Mouse (Mus musculus) liver, postnatal 0 days (tissue): Measurements from ENCODE around the gene Uhrf1. TPM values are rescaled to one million over a fixed set of nuclear protein-coding genes. Genes with fewer than 3 reads are reported as not detected.
"Not testable (repeated sequence)": the region's sequence is repeated elsewhere in the genome, so short reads cannot be mapped to it uniquely, and the experiment has no call there.

Source experiments
- ATAC-seq: fragments of 200-750 bp; cut with Nextera tagmentation; 2 replicates; pipeline ENCODE4 v1.8.0; 2017; ENCODE audit warnings: mild to moderate bottlenecking, moderate library complexity
- DNase-seq: peaks from one replicate; pipeline ENCODE4 v3.0.0-alpha.2; 2016
- H3K27ac ChIP-seq: fragments of 300-500 bp; sonication (generic); 2 replicates; pipeline ENCODE4 v1.5.1; 2014; ENCODE audit warnings: antibody characterized with exemption, moderate library complexity, mild to moderate bottlenecking, low read depth
- H3K27me3 ChIP-seq: fragments of 300-500 bp; sonication (generic); 2 replicates; pipeline ENCODE4 v1.6.1; 2014; ENCODE audit warnings: low read length, control low read depth, mixed read lengths; ENCODE audit not compliant: insufficient read depth
- H3K36me3 ChIP-seq: fragments of 300-500 bp; sonication (generic); replicated peaks from 2 replicates; pipeline ENCODE4 v1.6.1; 2014; ENCODE audit warnings: mild to moderate bottlenecking, control low read depth, low read length, moderate library complexity, mixed read lengths; ENCODE audit not compliant: insufficient read depth
- H3K4me1 ChIP-seq: fragments of 300-500 bp; sonication (generic); 2 replicates; pipeline ENCODE4 v1.6.1; 2014; ENCODE audit warnings: antibody characterized with exemption, mild to moderate bottlenecking, control low read depth; ENCODE audit not compliant: insufficient read depth
- H3K4me2 ChIP-seq: fragments of 300-500 bp; sonication (generic); 2 replicates; pipeline ENCODE4 v1.6.1; 2014; ENCODE audit warnings: low read depth, mild to moderate bottlenecking, low read length, moderate library complexity, mixed read lengths
- H3K4me3 ChIP-seq: fragments of 300-500 bp; sonication (generic); 2 replicates; pipeline ENCODE4 v1.5.1; 2014; ENCODE audit warnings: low read depth, low read length
- H3K9ac ChIP-seq: fragments of 300-500 bp; sonication (generic); replicated peaks from 2 replicates; pipeline ENCODE4 v1.6.1; 2014; ENCODE audit warnings: mild to moderate bottlenecking, moderate library complexity
- H3K9me3 ChIP-seq: fragments of 300-500 bp; sonication (generic); 2 replicates; pipeline ENCODE4 v1.6.1; 2016; ENCODE audit warnings: mild to moderate bottlenecking, control low read depth, low read length, mixed read lengths
- CTCF ChIP-seq: sonication (generic); IDR thresholded peaks from 2 replicates; pipeline ENCODE4 v1.5.1; 2016; ENCODE audit warnings: antibody characterized with exemption, low read depth
- EP300 ChIP-seq: IDR thresholded peaks from 2 replicates; pipeline ENCODE4 v1.6.1; 2016; ENCODE audit warnings: antibody characterized with exemption, low read depth, mild to moderate bottlenecking
- WGBS: fragments of 180-500 bp; shearing (Covaris S2); extraction: QIAGEN DNeasy Blood & Tissue Kit; methylation state at CpG from one replicate; pipeline ENCODE4 v1.1.7; 2014; ENCODE audit not compliant: insufficient replicate concordance; 5-methylcytosine and 5-hydroxymethylcytosine counted together
- polyA plus RNA-seq: library from polyadenylated mRNA; unstranded; fragments of >200 nt; fragmentation: Nextera tagmentation; extraction: Ambion mirVana; gene quantifications from 2 replicates; pipeline ENCODE4 v1.2.1, GENCODE M21; 2015

Gene Uhrf1
- polyA plus RNA-seq = 37.8 and 43.5 TPM in 2 replicates

GRCm38 (mm10) chr17:56303160-56303846 is at the start of gene Uhrf1:
TSS of gene Uhrf1 (plus strand) at chr17:56303321.
- H3K9me3 ChIP-seq = no peaks in the 10 kb centered on the region
- under 1% methylated on average over 43 of the region's 43 CpGs for WGBS
- peak within 1 kb of the TSS; percentile 88 for H3K4me2 ChIP-seq
- peaks cover 45% of the 10 kb centered on the region for H3K4me1 ChIP-seq
- DNase-seq (peak; percentile 92), ATAC-seq (peak; percentile 80)
- peak within 1 kb of the TSS; percentile 62 for H3K4me3 ChIP-seq
- H3K36me3 ChIP-seq = peaks cover 24% of the 10 kb centered on the region
- peak within 1 kb of the TSS; percentile 80 for H3K27ac ChIP-seq
- TF ChIP-seq CTCF = no peak
- TF ChIP-seq EP300 = no peak
- H3K27me3 ChIP-seq = no peaks in the 10 kb centered on the region
- H3K9ac ChIP-seq = peak within 1 kb of the TSS; percentile 76

DNA sequence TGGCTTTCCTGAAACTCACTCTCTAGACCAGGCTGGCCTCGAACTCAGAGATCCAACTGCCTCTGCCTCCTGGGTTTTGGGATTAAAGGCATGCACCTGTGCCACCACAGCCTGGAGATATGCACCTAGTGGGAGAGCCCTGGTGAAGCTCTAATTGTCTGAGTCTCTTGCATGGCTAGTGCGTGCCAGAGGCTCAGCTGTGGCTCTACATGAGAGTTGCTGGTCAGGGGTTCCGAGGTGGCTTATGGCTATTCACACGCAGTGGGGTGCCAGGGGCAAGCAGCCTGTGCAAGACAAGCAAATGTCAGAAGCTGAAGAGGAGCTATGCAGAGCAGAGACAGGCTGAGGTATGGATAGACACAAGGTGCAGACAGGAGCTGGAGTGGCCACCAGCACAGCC is 48.4 kb upstream of the Uhrf1 start:
- Histone ChIP-seq H3K27ac (no peak overlapping the region), H3K4me1 (peaks cover 24% of the 10 kb centered on the region), H3K9ac (no peak overlapping the region), H3K9me3 (no peaks in the 10 kb centered on the region), H3K36me3 (peaks cover 3% of the 10 kb centered on the region), H3K27me3 (no peaks in the 10 kb centered on the region), H3K4me3 (no peak overlapping the region), H3K4me2 (no peak overlapping the region)
- DNase-seq = no peak
- no peak for TF ChIP-seq CTCF
- TF ChIP-seq EP300 = no peak
- 78% methylated on average over 4 of the region's 4 CpGs for WGBS
- ATAC-seq = no peak

GRCm38 (mm10) chr17:56255429-56255828 is 47.7 kb upstream of the Uhrf1 start:
- H3K36me3 ChIP-seq = peaks cover 10% of the 10 kb centered on the region
- no peak for TF ChIP-seq CTCF
- TF ChIP-seq EP300 = no peak
- ATAC-seq (no peak), DNase-seq (peak; percentile 41)
- H3K4me2 ChIP-seq = peak overlapping the region; percentile 87
- 0 out of 2 replicates have a peak overlapping the region, but pooled peaks have one; percentile 16 for H3K9ac ChIP-seq
- H3K27ac ChIP-seq = no peak overlapping the region
- 16% methylated on average over 9 of the region's 9 CpGs for WGBS
- H3K4me3 ChIP-seq = 0 out of 2 replicates have a peak overlapping the region, but pooled peaks have one; percentile 19
- H3K27me3 ChIP-seq = no peaks in the 10 kb centered on the region
- H3K9me3 ChIP-seq = no peaks in the 10 kb centered on the region
- H3K4me1 ChIP-seq = peaks cover 31% of the 10 kb centered on the region

DNA sequence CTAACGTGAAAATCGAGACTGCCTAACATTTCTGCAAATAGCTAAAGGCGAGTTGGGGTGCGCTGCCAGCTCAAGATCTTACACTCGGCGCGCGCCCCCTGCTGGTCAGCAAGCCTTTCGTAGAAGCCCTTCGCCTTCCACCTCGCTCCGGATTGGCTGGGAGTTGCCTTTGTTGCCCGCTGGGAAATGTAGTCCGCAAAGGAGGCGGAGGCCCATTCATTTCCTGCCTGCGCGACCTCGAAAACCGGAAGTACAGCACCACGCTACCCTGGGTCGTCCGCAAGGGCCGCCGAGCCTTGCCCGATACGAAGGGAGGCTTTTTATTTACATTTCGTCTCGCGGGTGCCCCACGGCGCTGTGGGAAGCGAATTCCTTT is 47.3 kb upstream of the Uhrf1 start:
- peak overlapping the region; percentile 96 for H3K27ac ChIP-seq
- peak overlapping the region; percentile 87 for H3K4me2 ChIP-seq
- H3K4me1 ChIP-seq = peaks cover 35% of the 10 kb centered on the region
- DNase-seq (peak; percentile 99), ATAC-seq (peak; percentile 88)
- peak overlapping the region; percentile 76 for H3K4me3 ChIP-seq
- no peaks in the 10 kb centered on the region for H3K27me3 ChIP-seq
- TF ChIP-seq EP300 = no peak
- TF ChIP-seq CTCF = peak; percentile 99
- 2% methylated on average over 32 of the region's 32 CpGs for WGBS
- peak overlapping the region; percentile 56 for H3K9ac ChIP-seq
- no peaks in the 10 kb centered on the region for H3K9me3 ChIP-seq
- H3K36me3 ChIP-seq = peaks cover 14% of the 10 kb centered on the region

DNA sequence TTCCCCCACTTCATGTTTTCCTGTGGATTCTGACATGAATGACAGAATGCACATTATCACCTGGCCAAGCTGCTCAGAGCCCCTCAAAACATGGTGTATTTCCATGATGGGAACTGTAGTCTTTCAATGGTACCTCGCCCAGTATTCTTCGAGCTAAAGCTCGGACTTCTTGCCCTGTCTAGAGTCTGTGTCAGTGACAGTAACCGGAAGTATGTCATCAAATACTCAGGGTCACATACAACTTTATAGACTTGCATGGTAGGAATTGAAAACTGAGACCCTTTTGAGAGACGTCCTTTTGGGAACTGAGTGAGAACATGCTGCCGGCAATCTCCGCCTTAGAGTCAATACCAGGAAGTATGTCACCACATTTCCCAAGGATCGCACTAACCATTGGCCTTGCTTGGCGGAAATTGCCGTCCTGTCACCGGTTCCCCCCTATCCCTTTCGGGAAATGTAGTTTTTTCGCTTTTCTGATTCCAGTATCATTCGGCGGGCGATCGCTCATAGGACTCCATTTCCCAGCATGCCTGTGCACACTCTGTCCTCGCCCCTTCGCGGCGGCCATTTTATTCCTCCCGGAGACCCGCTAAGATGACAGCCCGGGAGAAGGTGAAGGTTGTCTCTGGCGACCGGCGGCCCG is 46.8 kb upstream of the Uhrf1 start, which contains the start of gene Fem1a:
Fem1a (plus strand) TSS at position 572 of the 643 bp plus-strand sequence.
- peak within 1 kb of the TSS; percentile 78 for H3K9ac ChIP-seq
- peak within 1 kb of the TSS; percentile 96 for H3K27ac ChIP-seq
- H3K4me3 ChIP-seq = peak within 1 kb of the TSS; percentile 76
- H3K4me2 ChIP-seq = peak within 1 kb of the TSS; percentile 87
- H3K4me1 ChIP-seq = peaks cover 35% of the 10 kb centered on the region
- no peaks in the 10 kb centered on the region for H3K27me3 ChIP-seq
- TF ChIP-seq EP300 = 0 out of 2 replicates have a peak, but pooled peaks have one; percentile 39
- no peak for TF ChIP-seq CTCF
- peak; percentile 91 for DNase-seq
- peak; percentile 89 for ATAC-seq
- peaks cover 19% of the 10 kb centered on the region for H3K36me3 ChIP-seq
- no peaks in the 10 kb centered on the region for H3K9me3 ChIP-seq
- under 1% methylated on average over 28 of the region's 28 CpGs for WGBS

- no peaks in the 10 kb centered on the region for H3K9me3 ChIP-seq
- peak overlapping the region; percentile 76 for H3K27ac ChIP-seq
- 7% methylated on average over 48 of the region's 58 CpGs for WGBS
- H3K4me3 ChIP-seq = peak overlapping the region; percentile 76
- ATAC-seq = peak; percentile 4; the same call in 1 of the 2 replicates
- H3K36me3 ChIP-seq = peaks cover 24% of the 10 kb centered on the region
- H3K27me3 ChIP-seq = no peaks in the 10 kb centered on the region
- peak overlapping the region; percentile 87 for H3K4me2 ChIP-seq
- DNase-seq = no peak
- H3K9ac ChIP-seq = peak overlapping the region; percentile 78
- TF ChIP-seq EP300 = no peak
- TF ChIP-seq CTCF = no peak
- H3K4me1 ChIP-seq = peaks cover 34% of the 10 kb centered on the region
These were observed 45.8 kb upstream of the Uhrf1 start for GRCm38 (mm10) chr17:56257181-56257894.

DNA sequence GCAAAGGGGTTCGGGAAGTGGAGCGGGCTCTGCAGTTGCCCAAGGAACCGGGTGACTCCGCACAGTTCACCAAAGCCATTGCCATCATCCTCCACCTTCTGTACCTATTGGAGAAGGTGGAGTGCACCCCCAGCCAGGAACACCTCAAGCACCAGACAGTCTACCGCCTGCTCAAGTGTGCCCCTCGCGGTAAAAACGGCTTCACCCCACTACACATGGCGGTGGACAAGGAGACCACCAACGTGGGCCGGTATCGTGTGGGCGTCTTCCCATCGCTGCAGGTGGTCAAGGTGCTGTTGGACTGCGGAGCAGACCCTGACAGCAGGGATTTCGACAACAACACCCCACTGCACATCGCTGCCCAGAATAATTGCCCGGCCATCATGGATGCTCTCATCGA is 44.9 kb upstream of the Uhrf1 start:
- H3K9ac ChIP-seq, H3K27me3 ChIP-seq, H3K9me3 ChIP-seq, H3K4me3 ChIP-seq, ATAC-seq, DNase-seq, H3K27ac ChIP-seq: not testable (repeated sequence)
- Histone ChIP-seq H3K4me2 (peak overlapping the region; percentile 87; the same call in 1 of the 2 replicates), H3K4me1 (peaks cover 34% of the 10 kb centered on the region), H3K36me3 (peaks cover 30% of the 10 kb centered on the region)
- 91% methylated on average over 19 of the region's 19 CpGs for WGBS

GRCm38 (mm10) chr17:56258812-56259211 is 44.3 kb upstream of the Uhrf1 start:
- DNase-seq, ATAC-seq, H3K9me3 ChIP-seq, H3K4me2 ChIP-seq, H3K27ac ChIP-seq, H3K4me3 ChIP-seq, H3K27me3 ChIP-seq, H3K9ac ChIP-seq: not testable (repeated sequence)
- Histone ChIP-seq H3K36me3 (peaks cover 30% of the 10 kb centered on the region), H3K4me1 (peaks cover 34% of the 10 kb centered on the region)
- 67% methylated on average over 2 of the region's 2 CpGs for WGBS
